Mouse (Mus musculus) heart, embryonic 10.5 days (tissue): ENCODE results near the gene Olfr8. TPM values are rescaled to one million over a fixed set of nuclear protein-coding genes. Genes with fewer than 3 reads are reported as not detected.
"Not testable (repeated sequence)": the region's sequence is repeated elsewhere in the genome, so short reads cannot be mapped to it uniquely, and the experiment has no call there.

Source experiments
- DNase-seq: peaks from one replicate; pipeline ENCODE4 v3.0.0-alpha.2; 2017; ENCODE audit warnings: low spot score
- H3K27ac ChIP-seq: fragments of 300-500 bp; sonication (generic); 2 replicates; pipeline ENCODE4 v1.5.1; 2016; ENCODE audit warnings: mild to moderate bottlenecking
- H3K27me3 ChIP-seq: fragments of 300-500 bp; sonication (generic); 2 replicates; pipeline ENCODE4 v1.6.1; 2016; ENCODE audit warnings: mild to moderate bottlenecking; ENCODE audit not compliant: poor library complexity, insufficient read depth, severe bottlenecking
- H3K36me3 ChIP-seq: fragments of 300-500 bp; sonication (generic); 2 replicates; pipeline ENCODE4 v1.6.1; 2016; ENCODE audit warnings: mild to moderate bottlenecking, moderate library complexity
- H3K4me1 ChIP-seq: fragments of 300-500 bp; sonication (generic); 2 replicates; pipeline ENCODE4 v1.6.1; 2016; ENCODE audit warnings: mild to moderate bottlenecking
- H3K4me3 ChIP-seq: fragments of 300-500 bp; sonication (generic); 2 replicates; pipeline ENCODE4 v1.5.1; 2016; ENCODE audit warnings: mild to moderate bottlenecking, moderate library complexity
- H3K9me3 ChIP-seq: fragments of 300-500 bp; sonication (generic); 2 replicates; pipeline ENCODE4 v1.6.1; 2016; ENCODE audit warnings: mild to moderate bottlenecking, moderate library complexity
- WGBS: fragments of 180-500 bp; shearing (Covaris S2); methylation state at CpG from one replicate; pipeline ENCODE4 v1.1.7; 2016; 5-methylcytosine and 5-hydroxymethylcytosine counted together
- polyA plus RNA-seq: library from polyadenylated mRNA; unstranded; fragments of >200 nt; fragmentation: Nextera tagmentation; extraction: Ambion mirVana; gene quantifications from 2 replicates; pipeline ENCODE4 v1.2.1, GENCODE M21; 2016

Olfr8 gene
- not detected in 2 replicates for polyA plus RNA-seq

DNA sequence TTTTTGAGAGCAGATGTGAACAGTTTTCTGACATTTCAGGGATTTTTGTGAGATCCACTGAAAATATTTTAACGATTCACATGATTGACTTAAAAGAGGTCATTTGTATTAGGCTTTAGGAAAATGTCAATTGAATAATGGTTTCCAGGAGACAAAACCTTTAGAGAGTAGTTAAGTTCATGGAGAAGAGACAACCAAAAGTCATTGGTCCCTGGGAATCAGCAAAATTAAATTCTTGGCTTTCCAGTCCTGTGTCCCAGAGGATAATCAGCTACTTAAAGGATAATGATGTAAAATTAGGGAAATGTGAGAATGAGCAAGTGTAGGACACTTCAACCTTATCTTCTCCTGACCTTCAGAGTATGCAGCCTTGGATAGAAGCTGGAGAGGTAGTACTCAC lies at the start of gene Olfr8:
Gene Olfr8, plus strand, starts transcription at position 301 of the 400 bp plus-strand sequence.
- not testable (repeated sequence) for H3K4me1 ChIP-seq, H3K27ac ChIP-seq, H3K4me3 ChIP-seq, H3K36me3 ChIP-seq, DNase-seq, H3K9me3 ChIP-seq, H3K27me3 ChIP-seq
- WGBS, result 88% methylated on average over 1 of the region's 1 CpGs

DNA sequence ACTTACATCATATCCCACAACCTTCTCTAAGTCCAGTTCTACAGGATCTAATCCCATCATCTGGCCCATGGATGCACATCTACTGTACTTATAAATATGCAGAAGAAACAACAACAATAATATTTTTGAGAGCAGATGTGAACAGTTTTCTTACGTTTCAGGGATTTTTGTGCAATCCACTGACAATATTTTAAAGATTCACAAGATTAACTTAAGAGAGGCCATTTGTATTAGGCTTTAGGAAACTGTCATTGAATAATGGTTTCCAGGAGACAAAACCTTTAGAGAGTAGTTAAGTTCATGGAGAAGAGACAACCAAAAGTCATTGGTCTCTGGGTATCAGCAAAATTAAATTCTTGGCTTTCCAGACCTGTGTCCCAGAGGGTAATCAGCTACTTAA lies 37.6 kb upstream of the Olfr8 start, which contains the start of gene Olfr1354:
Gene Olfr1354, plus strand, starts transcription at position 301 of the 400 bp plus-strand sequence.
- not testable (repeated sequence) for H3K4me3 ChIP-seq, H3K27ac ChIP-seq, H3K27me3 ChIP-seq, H3K36me3 ChIP-seq, H3K9me3 ChIP-seq, DNase-seq, H3K4me1 ChIP-seq
- 78% methylated on average over 1 of the region's 1 CpGs for WGBS

DNA sequence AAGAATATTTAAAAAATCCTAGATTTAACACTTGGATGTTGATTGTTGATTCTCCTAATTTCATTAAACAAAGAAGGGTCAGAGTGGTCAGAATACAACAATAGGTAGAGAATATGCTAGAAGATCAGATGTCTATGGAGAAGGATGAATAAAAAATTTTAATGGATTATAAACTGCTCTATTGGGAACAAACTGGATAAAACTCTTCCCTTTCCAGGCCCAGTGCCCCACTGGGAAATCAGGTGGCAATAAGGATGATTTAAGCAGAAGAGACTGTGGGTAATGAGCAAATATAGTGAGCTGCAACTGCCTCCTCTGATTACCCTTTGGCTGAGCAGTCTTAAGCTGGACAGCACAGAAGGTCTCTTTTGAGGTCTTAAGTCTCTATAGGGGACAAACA lies 12.6 kb downstream of the Olfr8 start, which contains the start of gene Olfr1353:
Gene Olfr1353, plus strand, starts transcription at position 301 of the 400 bp plus-strand sequence.
- H3K27ac ChIP-seq, H3K9me3 ChIP-seq, H3K4me3 ChIP-seq, H3K27me3 ChIP-seq, DNase-seq, H3K36me3 ChIP-seq, H3K4me1 ChIP-seq: not testable (repeated sequence)

DNA sequence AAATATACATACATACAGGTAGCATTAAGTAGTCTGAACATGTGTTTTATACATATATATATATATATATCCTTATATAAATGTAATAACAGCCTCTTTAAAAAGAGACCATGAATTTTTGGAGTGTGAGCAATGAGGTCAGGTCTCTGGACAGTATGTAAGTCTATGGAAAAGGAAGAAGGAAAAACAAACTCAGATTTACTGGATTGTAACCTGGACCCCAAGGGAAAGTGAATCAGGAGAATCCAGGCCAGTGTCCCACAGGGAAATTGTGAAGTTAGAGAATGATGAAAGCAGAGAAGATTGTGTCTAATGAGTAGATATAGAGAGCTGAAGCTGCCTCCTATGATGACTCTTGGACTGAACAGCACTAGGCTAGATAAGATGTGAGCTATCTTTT lies 30.3 kb downstream of the Olfr8 start, which contains the start of gene Olfr1352:
Gene Olfr1352, plus strand, starts transcription at position 301 of the 400 bp plus-strand sequence.
- Histone ChIP-seq H3K36me3 (no peaks in the 10 kb centered on the region), H3K9me3 (no peaks in the 10 kb centered on the region), H3K27ac (no peak within 1 kb of the TSS), H3K27me3 (no peaks in the 10 kb centered on the region), H3K4me3 (no peak within 1 kb of the TSS), H3K4me1 (no peaks in the 10 kb centered on the region)
- DNase-seq, result no peak

Other genes with a start within 250 kb of the Olfr8 start
- gene Casp14, start 232.3 kb upstream of the Olfr8 start, polyA plus RNA-seq, result not detected in 2 replicates
- gene Ccdc105, start 197.6 kb upstream of the Olfr8 start, polyA plus RNA-seq, result not detected in 2 replicates
- gene Slc1a6, start 170.1 kb upstream of the Olfr8 start, polyA plus RNA-seq, result 0.68 and 0.76 TPM in 2 replicates
- not detected in 2 replicates for gene Olfr1356, start 98.5 kb upstream of the Olfr8 start, polyA plus RNA-seq
- gene Olfr1355, start 75.1 kb upstream of the Olfr8 start, polyA plus RNA-seq, result not detected in 2 replicates
- gene Olfr1354, start 37.5 kb upstream of the Olfr8 start, polyA plus RNA-seq, result not detected in 2 replicates
- not detected in 2 replicates for gene Olfr1353, start 12.7 kb downstream of the Olfr8 start, polyA plus RNA-seq
- not detected in 2 replicates for gene Olfr1352, start 30.4 kb downstream of the Olfr8 start, polyA plus RNA-seq
- not detected in 2 replicates for gene Olfr1351, start 61.8 kb downstream of the Olfr8 start, polyA plus RNA-seq
- gene Olfr57, start 78.1 kb downstream of the Olfr8 start, polyA plus RNA-seq, result 0.17 TPM in 1 of 2 replicates, not detected in the other
- gene 2610008E11Rik, start 147.0 kb downstream of the Olfr8 start, polyA plus RNA-seq, result 16.2 and 19.8 TPM in 2 replicates
- not detected in 2 replicates for gene Vmn2r80, start 198.1 kb downstream of the Olfr8 start, polyA plus RNA-seq